Mouse (Mus musculus): ENCODE data around the gene Fancg. TPM values are rescaled to one million over a fixed set of nuclear protein-coding genes. Genes with fewer than 3 reads are reported as not detected.

Gene Fancg
- total and polyA plus RNA-seq, 3 experiments, result 11.4 to 24.6 TPM; not detected in 1

DNA sequence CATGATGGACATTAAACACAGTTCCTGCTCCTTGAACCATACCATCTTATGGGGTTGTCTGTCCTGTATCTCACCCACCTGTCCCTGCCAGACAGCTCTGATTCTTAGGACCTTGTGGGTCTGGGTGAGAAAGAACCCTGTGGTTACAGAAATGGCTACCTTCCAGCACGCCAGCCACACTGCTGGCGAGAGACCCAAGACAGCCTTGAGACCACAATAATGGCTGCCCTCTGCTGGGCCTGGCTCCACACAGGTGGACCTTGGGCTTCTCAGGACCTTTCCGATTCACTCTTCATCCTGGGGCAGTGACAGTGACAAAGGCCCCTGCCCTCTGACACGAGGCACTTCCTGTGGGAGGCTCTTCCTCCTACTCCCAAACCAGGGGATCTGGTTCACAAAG is 50.9 kb downstream of the Fancg start:
- no peak overlapping the region for H3K9ac ChIP-seq (ENCODE audit: control insufficient read depth, low read depth, low read length, poor library complexity, severe bottlenecking)
- TF ChIP-seq TAL1 (IDR thresholded peaks at IDR 0.05; ENCODE audit: low read length) (no peak), CTCF (IDR thresholded peaks at IDR 0.05 in 2 of 3, conservative IDR thresholded peaks at IDR 0.05 in 1 of 3; ENCODE audit: control insufficient read depth in 1 of 3, insufficient read depth in 1 of 3, low read depth in 2 of 3, low read length in 3 of 3, poor library complexity in 1 of 3, severe bottlenecking in 1 of 3) (no peak), POLR2A (IDR thresholded peaks at IDR 0.05; ENCODE audit: control insufficient read depth in 1 of 2, insufficient read depth in 1 of 2, low read depth in 1 of 2, low read length in 2 of 2, poor library complexity in 1 of 2) (no peak), MAZ (IDR thresholded peaks at IDR 0.05; ENCODE audit: low read depth, low read length) (no peak), POLR2AphosphoS5 (IDR thresholded peaks at IDR 0.05; ENCODE audit: borderline replicate concordance, low read depth, low read length) (no peak), ELF1 (IDR thresholded peaks at IDR 0.05; ENCODE audit: low read depth, low read length) (no peak), HCFC1 (IDR thresholded peaks at IDR 0.05; ENCODE audit: low read depth, low read length) (no peak), CHD1 (IDR thresholded peaks at IDR 0.05; ENCODE audit: low read depth, low read length) (no peak), BHLHE40 (IDR thresholded peaks at IDR 0.05; ENCODE audit: borderline replicate concordance, low read depth, low read length) (no peak), ZNF384 (IDR thresholded peaks at IDR 0.05; ENCODE audit: low read depth, low read length) (no peak), MEF2A (IDR thresholded peaks at IDR 0.05; ENCODE audit: extremely low read depth, insufficient replicate concordance, low read depth, low read length, poor library complexity, severe bottlenecking) (no peak), GATA1 (IDR thresholded peaks at IDR 0.05; ENCODE audit: low read depth, low read length) (no peak), MYC (IDR thresholded peaks at IDR 0.05; ENCODE audit: low read depth, low read length) (no peak), RAD21 (IDR thresholded peaks at IDR 0.05; ENCODE audit: low read depth, low read length) (no peak), UBTF (IDR thresholded peaks at IDR 0.05; ENCODE audit: borderline replicate concordance, insufficient read depth, low read depth, low read length) (no peak), MYB (IDR thresholded peaks at IDR 0.05; ENCODE audit: low read depth, low read length) (no peak), EP300 (IDR thresholded peaks at IDR 0.05; ENCODE audit: low read depth in 1 of 2, low read length in 2 of 2) (no peak), ZC3H11A (IDR thresholded peaks at IDR 0.05; ENCODE audit: low read depth, low read length) (no peak)
- peaks cover 0 to 4% of the 10 kb centered on the region in 2 experiments; a peak in 2 of 4 replicates for H3K36me3 ChIP-seq (ENCODE audit: control insufficient read depth in 1 of 2, insufficient read depth in 2 of 2, low read length in 2 of 2)
- H3K27me3 ChIP-seq (ENCODE audit: control insufficient read depth in 1 of 2, insufficient read depth in 2 of 2, low read length in 2 of 2), result no peaks in the 10 kb centered on the region
- no peaks in the 10 kb centered on the region for H3K79me2 ChIP-seq (ENCODE audit: control insufficient read depth, insufficient read depth, low read length, poor library complexity)
- H3K27ac ChIP-seq (ENCODE audit: control insufficient read depth, low read depth, low read length), result no peak overlapping the region
- H3K9me3 ChIP-seq (replicated peaks; ENCODE audit: insufficient read depth, low read length), result no peaks in the 10 kb centered on the region
- DNase-seq (ENCODE audit: low read depth, low spot score), result no peak
- H3K4me1 ChIP-seq (ENCODE audit: control insufficient read depth in 1 of 2, insufficient read depth in 2 of 2, low read length in 2 of 2), result peaks cover 0 to 4% of the 10 kb centered on the region in 2 experiments; a peak in 1 of 4 replicates
- H3K4me3 ChIP-seq (ENCODE audit: control insufficient read depth in 1 of 2, insufficient read depth in 1 of 2, low read depth in 2 of 2, low read length in 2 of 2), result no peak overlapping the region

DNA sequence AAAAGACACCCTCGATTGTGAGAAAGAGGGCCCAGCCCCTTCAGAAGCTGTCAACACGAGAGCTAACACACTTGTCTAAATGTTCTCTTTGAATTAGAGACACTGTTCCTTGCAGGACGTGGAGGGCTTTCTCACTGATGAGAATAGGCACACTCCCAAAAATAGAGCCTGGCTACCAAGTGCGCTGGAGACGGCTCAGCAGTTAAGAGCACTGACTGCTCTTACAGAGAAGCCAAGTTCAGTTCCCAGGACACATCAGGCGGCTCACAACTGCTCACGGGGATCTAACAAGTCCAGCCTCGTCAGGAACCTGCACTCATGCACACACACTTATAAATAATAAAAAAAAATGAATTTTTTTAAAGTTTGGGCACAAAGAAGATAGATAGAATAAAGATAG is 51.4 kb downstream of the Fancg start:
- H3K36me3 ChIP-seq (ENCODE audit: control insufficient read depth in 1 of 2, insufficient read depth in 2 of 2, low read length in 2 of 2), result peaks cover 0 to 4% of the 10 kb centered on the region in 2 experiments; a peak in 2 of 4 replicates
- no peaks in the 10 kb centered on the region for H3K9me3 ChIP-seq (replicated peaks; ENCODE audit: insufficient read depth, low read length)
- peak; percentile 34 for DNase-seq (ENCODE audit: low read depth, low spot score)
- H3K4me3 ChIP-seq (ENCODE audit: control insufficient read depth in 1 of 2, insufficient read depth in 1 of 2, low read depth in 2 of 2, low read length in 2 of 2), result no peak overlapping the region
- TF ChIP-seq NELFE (IDR thresholded peaks at IDR 0.05; ENCODE audit: low read depth, low read length), result no peak
- no peaks in the 10 kb centered on the region for H3K79me2 ChIP-seq (ENCODE audit: control insufficient read depth, insufficient read depth, low read length, poor library complexity)
- peaks cover 0 to 4% of the 10 kb centered on the region in 2 experiments; a peak in 1 of 4 replicates for H3K4me1 ChIP-seq (ENCODE audit: control insufficient read depth in 1 of 2, insufficient read depth in 2 of 2, low read length in 2 of 2)
- no peak overlapping the region for H3K9ac ChIP-seq (ENCODE audit: control insufficient read depth, low read depth, low read length, poor library complexity, severe bottlenecking)
- no peaks in the 10 kb centered on the region for H3K27me3 ChIP-seq (ENCODE audit: control insufficient read depth in 1 of 2, insufficient read depth in 2 of 2, low read length in 2 of 2)
- H3K27ac ChIP-seq (ENCODE audit: control insufficient read depth, low read depth, low read length), result no peak overlapping the region
